Mouse (Mus musculus): ENCODE data around the gene Gm21970. TPM values are rescaled to one million over a fixed set of nuclear protein-coding genes. Genes with fewer than 3 reads are reported as not detected.

Gene Gm21970
- polyA plus RNA-seq, 1 experiment from 2014 or later: not detected

DNA sequence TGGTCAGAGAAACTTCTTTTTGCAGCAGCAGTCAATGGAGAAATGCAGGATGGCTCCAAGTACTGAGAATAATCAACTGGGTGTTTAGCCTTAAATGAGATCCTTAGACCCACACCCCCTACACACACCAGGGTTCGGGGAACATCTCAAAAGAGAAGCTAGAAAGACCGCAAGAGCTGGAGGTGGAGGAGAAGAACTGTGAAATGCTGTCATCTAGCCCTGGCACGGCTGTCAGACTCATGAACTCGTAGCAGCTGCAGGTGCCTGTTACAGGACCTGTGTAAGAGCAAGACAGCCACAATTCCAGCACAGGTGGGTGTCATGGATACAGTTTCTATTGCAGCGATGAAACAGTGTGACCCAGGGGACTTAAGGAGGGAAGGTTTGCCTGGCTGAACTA lies 37.9 kb upstream of the Gm21970 start:
- peaks cover 15% of the 10 kb centered on the region for H3K4me1 ChIP-seq (replicated peaks; ENCODE audit: control insufficient read depth, insufficient read depth, low read length)

GRCm38 (mm10) chr16:91354599-91354998 lies 36.9 kb upstream of the Gm21970 start:
- no peaks in the 10 kb centered on the region for H3K36me3 ChIP-seq (ENCODE audit: control insufficient read depth, insufficient read depth, low read length)
- no peaks in the 10 kb centered on the region; the same call in 1 of the 2 replicates for H3K27me3 ChIP-seq (replicated peaks; ENCODE audit: control insufficient read depth, insufficient read depth, low read length)
- H3K9ac ChIP-seq (ENCODE audit: low read depth, low read length): no peak overlapping the region

More for the DNA sequence above, 37.9 kb upstream of the Gm21970 start:
- no peak for ATAC-seq (replicated peaks; ENCODE audit: low FRiP score)
- Histone ChIP-seq H3K4me2 (no peak overlapping the region), H3K27me3 (replicated peaks; ENCODE audit: control insufficient read depth, insufficient read depth, low read length) (no peaks in the 10 kb centered on the region; the same call in 1 of the 2 replicates), H3K9ac (ENCODE audit: low read depth, low read length) (no peak overlapping the region), H3K9me3 (ENCODE audit: control insufficient read depth, low read length) (no peaks in the 10 kb centered on the region), H3K4me3 (ENCODE audit: low read depth, low read length) (no peak overlapping the region), H3K36me3 (ENCODE audit: control insufficient read depth, insufficient read depth, low read length) (no peaks in the 10 kb centered on the region), H3K27ac (ENCODE audit: low read depth, low read length) (peak overlapping the region; percentile 83)
- no peak for DNase-seq (ENCODE audit: low spot score)
- 73% methylated on average over 5 of the region's 5 CpGs for WGBS

GRCm38 (mm10) chr16:91355160-91355559 lies 36.4 kb upstream of the Gm21970 start:
- DNase-seq (ENCODE audit: low spot score) (no peak), ATAC-seq (replicated peaks; ENCODE audit: low FRiP score) (no peak)
- H3K27me3 ChIP-seq (replicated peaks; ENCODE audit: control insufficient read depth, insufficient read depth, low read length): no peaks in the 10 kb centered on the region; the same call in 1 of the 2 replicates
- H3K4me3 ChIP-seq (ENCODE audit: low read depth, low read length): no peak overlapping the region
- H3K4me1 ChIP-seq (replicated peaks; ENCODE audit: control insufficient read depth, insufficient read depth, low read length): peaks cover 21% of the 10 kb centered on the region
- no peak overlapping the region for H3K9ac ChIP-seq (ENCODE audit: low read depth, low read length)
- H3K27ac ChIP-seq (ENCODE audit: low read depth, low read length): peak overlapping the region; percentile 48
- no peaks in the 10 kb centered on the region for H3K9me3 ChIP-seq (ENCODE audit: control insufficient read depth, low read length)
- 54% methylated on average over 12 of the region's 12 CpGs for WGBS
- H3K4me2 ChIP-seq: no peak overlapping the region
- no peaks in the 10 kb centered on the region for H3K36me3 ChIP-seq (ENCODE audit: control insufficient read depth, insufficient read depth, low read length)

More at GRCm38 (mm10) chr16:91354599-91354998, 36.9 kb upstream of the Gm21970 start:
- Histone ChIP-seq H3K4me1 (replicated peaks; ENCODE audit: control insufficient read depth, insufficient read depth, low read length) (peaks cover 20% of the 10 kb centered on the region), H3K4me2 (0 out of 2 replicates have a peak overlapping the region, but pooled peaks have one; percentile 25), H3K27ac (ENCODE audit: low read depth, low read length) (peak overlapping the region; percentile 48), H3K4me3 (ENCODE audit: low read depth, low read length) (no peak overlapping the region), H3K9me3 (ENCODE audit: control insufficient read depth, low read length) (no peaks in the 10 kb centered on the region)
- 60% methylated on average over 4 of the region's 4 CpGs for WGBS
- ATAC-seq (replicated peaks; ENCODE audit: low FRiP score) (no peak), DNase-seq (ENCODE audit: low spot score) (no peak)

GRCm38 (mm10) chr16:91356760-91357525 lies 34.6 kb upstream of the Gm21970 start:
- no peak overlapping the region for H3K4me2 ChIP-seq
- H3K36me3 ChIP-seq (ENCODE audit: control insufficient read depth, insufficient read depth, low read length): no peaks in the 10 kb centered on the region
- ATAC-seq (replicated peaks; ENCODE audit: low FRiP score): no peak
- H3K9me3 ChIP-seq (ENCODE audit: control insufficient read depth, low read length): no peaks in the 10 kb centered on the region
- DNase-seq (ENCODE audit: low spot score): no peak
- 0 out of 2 replicates have a peak overlapping the region, but pooled peaks have one; percentile 19 for H3K27ac ChIP-seq (ENCODE audit: low read depth, low read length)
- no peaks in the 10 kb centered on the region for H3K27me3 ChIP-seq (replicated peaks; ENCODE audit: control insufficient read depth, insufficient read depth, low read length)
- 83% methylated on average over 10 of the region's 10 CpGs for WGBS
- peaks cover 25% of the 10 kb centered on the region for H3K4me1 ChIP-seq (replicated peaks; ENCODE audit: control insufficient read depth, insufficient read depth, low read length)
- H3K4me3 ChIP-seq (ENCODE audit: low read depth, low read length): no peak overlapping the region
- no peak overlapping the region for H3K9ac ChIP-seq (ENCODE audit: low read depth, low read length)

DNA sequence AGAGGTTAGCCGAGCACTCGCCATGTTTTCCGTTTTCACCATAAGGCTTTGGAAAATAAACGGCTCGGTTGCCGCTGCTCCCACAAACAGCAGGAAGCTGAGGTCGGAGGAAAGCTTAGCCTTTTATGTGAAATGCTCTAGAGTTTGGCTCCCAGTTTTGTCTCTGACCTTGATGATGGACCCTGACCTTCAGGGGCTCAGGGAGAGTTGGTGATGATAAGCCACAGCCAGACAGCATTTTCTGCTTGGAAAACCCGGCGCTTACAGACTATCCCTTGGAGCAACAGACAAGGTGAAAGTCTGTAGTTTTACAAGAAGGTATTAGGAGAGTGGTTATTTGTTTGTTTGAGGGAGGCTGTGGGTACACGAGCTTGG lies 34.0 kb upstream of the Gm21970 start:
- Histone ChIP-seq H3K9ac (ENCODE audit: low read depth, low read length) (no peak overlapping the region), H3K36me3 (ENCODE audit: control insufficient read depth, insufficient read depth, low read length) (no peaks in the 10 kb centered on the region), H3K4me1 (replicated peaks; ENCODE audit: control insufficient read depth, insufficient read depth, low read length) (peaks cover 23% of the 10 kb centered on the region), H3K27me3 (replicated peaks; ENCODE audit: control insufficient read depth, insufficient read depth, low read length) (no peaks in the 10 kb centered on the region), H3K27ac (ENCODE audit: low read depth, low read length) (no peak overlapping the region; the same call in 1 of the 2 replicates), H3K4me3 (ENCODE audit: low read depth, low read length) (no peak overlapping the region), H3K4me2 (no peak overlapping the region), H3K9me3 (ENCODE audit: control insufficient read depth, low read length) (no peaks in the 10 kb centered on the region)
- 68% methylated on average over 10 of the region's 10 CpGs for WGBS
- DNase-seq (ENCODE audit: low spot score) (no peak), ATAC-seq (replicated peaks; ENCODE audit: low FRiP score) (no peak)

DNA sequence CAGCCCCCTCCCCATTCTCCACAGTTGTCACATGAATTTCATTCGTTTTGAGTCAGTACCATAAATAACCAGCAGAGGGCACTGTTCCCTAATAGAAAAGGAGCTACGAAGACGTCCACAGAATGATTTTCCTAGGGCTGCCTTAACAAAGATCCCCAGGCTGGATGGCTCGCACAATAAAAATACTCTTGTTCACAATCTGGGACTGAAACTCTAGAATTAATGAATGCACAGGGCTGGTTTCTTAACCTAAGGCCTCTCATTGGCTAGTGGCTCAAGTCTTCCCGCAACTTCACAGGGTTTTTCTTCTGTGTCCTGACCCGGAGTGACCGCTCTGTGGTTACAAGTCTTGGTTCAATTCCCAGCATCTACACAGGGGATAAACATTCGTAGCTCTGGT lies 33.0 kb upstream of the Gm21970 start:
- Histone ChIP-seq H3K27ac (ENCODE audit: low read depth, low read length) (no peak overlapping the region), H3K4me1 (replicated peaks; ENCODE audit: control insufficient read depth, insufficient read depth, low read length) (peaks cover 27% of the 10 kb centered on the region), H3K27me3 (replicated peaks; ENCODE audit: control insufficient read depth, insufficient read depth, low read length) (no peaks in the 10 kb centered on the region), H3K4me2 (no peak overlapping the region), H3K9ac (ENCODE audit: low read depth, low read length) (no peak overlapping the region), H3K4me3 (ENCODE audit: low read depth, low read length) (no peak overlapping the region), H3K36me3 (ENCODE audit: control insufficient read depth, insufficient read depth, low read length) (no peaks in the 10 kb centered on the region), H3K9me3 (ENCODE audit: control insufficient read depth, low read length) (no peaks in the 10 kb centered on the region)
- DNase-seq (ENCODE audit: low spot score) (no peak), ATAC-seq (replicated peaks; ENCODE audit: low FRiP score) (no peak)
- WGBS: 44% methylated on average over 8 of the region's 8 CpGs

DNA sequence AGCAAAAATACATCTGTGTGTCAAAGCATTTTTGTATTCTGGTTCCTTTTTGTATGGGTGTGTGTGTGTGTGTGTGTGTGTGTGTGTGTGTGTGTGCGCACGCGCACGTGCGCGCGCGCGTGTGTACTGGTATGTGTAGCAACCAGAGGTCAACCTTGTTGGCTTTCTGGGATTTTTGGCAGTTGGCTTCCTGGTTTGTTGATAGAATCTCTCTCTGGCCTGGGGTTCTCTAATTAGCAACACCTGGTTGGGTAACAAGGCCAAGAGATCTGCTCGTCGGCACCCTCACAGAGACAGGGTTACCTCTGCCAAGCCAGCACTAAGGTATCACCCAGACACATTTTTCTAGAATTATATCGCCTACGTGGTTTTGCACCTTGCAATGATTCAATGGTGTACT lies 32.0 kb upstream of the Gm21970 start:
- Histone ChIP-seq H3K27ac (ENCODE audit: low read depth, low read length) (no peak overlapping the region; the same call in 1 of the 2 replicates), H3K4me3 (ENCODE audit: low read depth, low read length) (no peak overlapping the region), H3K9ac (ENCODE audit: low read depth, low read length) (no peak overlapping the region), H3K36me3 (ENCODE audit: control insufficient read depth, insufficient read depth, low read length) (no peaks in the 10 kb centered on the region), H3K27me3 (replicated peaks; ENCODE audit: control insufficient read depth, insufficient read depth, low read length) (no peaks in the 10 kb centered on the region), H3K9me3 (ENCODE audit: control insufficient read depth, low read length) (no peaks in the 10 kb centered on the region), H3K4me2 (no peak overlapping the region), H3K4me1 (replicated peaks; ENCODE audit: control insufficient read depth, insufficient read depth, low read length) (peaks cover 24% of the 10 kb centered on the region)
- 89% methylated on average over 13 of the region's 13 CpGs for WGBS
- DNase-seq (ENCODE audit: low spot score) (no peak), ATAC-seq (replicated peaks; ENCODE audit: low FRiP score) (no peak)

DNA sequence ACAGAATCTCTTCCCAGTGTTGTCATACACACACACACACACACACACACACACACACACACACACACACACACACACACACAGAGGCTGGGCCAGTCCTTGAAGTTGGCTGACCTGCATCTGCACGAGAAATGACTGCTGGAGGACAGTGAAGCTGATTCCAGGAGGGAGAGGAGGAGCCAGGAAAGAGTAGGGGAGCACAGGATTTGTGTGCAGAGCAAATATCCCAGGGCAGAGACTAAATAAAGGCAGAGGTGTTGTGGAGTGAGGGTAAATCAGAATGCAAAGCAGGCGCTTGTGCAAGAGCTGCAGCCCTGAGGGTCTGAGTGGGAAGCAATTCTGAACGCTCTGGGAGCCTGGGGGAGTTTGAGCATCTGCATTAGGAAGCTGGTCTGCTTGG lies 31.4 kb upstream of the Gm21970 start:
- ATAC-seq (replicated peaks; ENCODE audit: low FRiP score): no peak
- Histone ChIP-seq H3K36me3 (ENCODE audit: control insufficient read depth, insufficient read depth, low read length) (no peaks in the 10 kb centered on the region), H3K9ac (ENCODE audit: low read depth, low read length) (no peak overlapping the region), H3K4me3 (ENCODE audit: low read depth, low read length) (no peak overlapping the region), H3K27ac (ENCODE audit: low read depth, low read length) (no peak overlapping the region), H3K9me3 (ENCODE audit: control insufficient read depth, low read length) (no peaks in the 10 kb centered on the region), H3K4me2 (no peak overlapping the region), H3K4me1 (replicated peaks; ENCODE audit: control insufficient read depth, insufficient read depth, low read length) (peaks cover 24% of the 10 kb centered on the region), H3K27me3 (replicated peaks; ENCODE audit: control insufficient read depth, insufficient read depth, low read length) (no peaks in the 10 kb centered on the region)
- 70% methylated on average over 3 of the region's 3 CpGs for WGBS
- DNase-seq (ENCODE audit: low spot score): no peak

DNA sequence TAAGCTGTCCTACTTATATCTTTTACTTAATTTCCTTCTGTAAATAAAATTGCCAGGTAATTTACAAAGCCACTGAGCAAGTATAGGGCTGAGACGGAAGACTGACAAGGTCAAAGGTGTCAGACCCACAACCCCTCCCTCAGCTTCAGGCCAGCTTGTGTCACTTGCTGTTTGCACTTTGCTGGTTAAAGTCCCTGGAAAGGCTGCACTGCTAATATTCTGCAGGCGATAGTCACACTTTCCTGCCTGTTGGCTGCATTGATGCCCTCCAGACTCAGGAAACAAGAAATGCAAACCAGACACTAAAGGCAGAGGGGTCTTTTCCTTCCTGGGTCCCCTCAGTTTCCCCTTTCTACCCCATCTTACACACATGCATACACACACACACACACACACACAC lies 29.5 kb upstream of the Gm21970 start:
- WGBS: 49% methylated on average over 2 of the region's 2 CpGs
- H3K9me3 ChIP-seq (ENCODE audit: control insufficient read depth, low read length): no peaks in the 10 kb centered on the region
- no peak overlapping the region for H3K4me3 ChIP-seq (ENCODE audit: low read depth, low read length)
- H3K27me3 ChIP-seq (replicated peaks; ENCODE audit: control insufficient read depth, insufficient read depth, low read length): no peaks in the 10 kb centered on the region
- no peak overlapping the region for H3K9ac ChIP-seq (ENCODE audit: low read depth, low read length)
- peaks cover 23% of the 10 kb centered on the region for H3K4me1 ChIP-seq (replicated peaks; ENCODE audit: control insufficient read depth, insufficient read depth, low read length)
- H3K36me3 ChIP-seq (ENCODE audit: control insufficient read depth, insufficient read depth, low read length): no peaks in the 10 kb centered on the region
- no peak for DNase-seq (ENCODE audit: low spot score)
- ATAC-seq (replicated peaks; ENCODE audit: low FRiP score): no peak
- H3K27ac ChIP-seq (ENCODE audit: low read depth, low read length): no peak overlapping the region
- H3K4me2 ChIP-seq: no peak overlapping the region

All from liver, embryonic 11.5 days (tissue).